Mouse (Mus musculus) CH12.LX (cell line): ENCODE results near the gene Hk1. TPM values are rescaled to one million over a fixed set of nuclear protein-coding genes. Genes with fewer than 3 reads are reported as not detected.

ENCODE experiments used
- DNase-seq: peaks from one replicate; pipeline ENCODE4 v3.0.0-alpha.2; 2013; ENCODE audit errors: extremely low read depth
- H3K27ac ChIP-seq: 2 replicates; pipeline ENCODE4 v1.5.1; 2012; ENCODE audit warnings: low read depth, mild to moderate bottlenecking, control low read depth, moderate library complexity; ENCODE audit not compliant: insufficient read depth
- H3K27me3 ChIP-seq: replicated peaks from 2 replicates; pipeline ENCODE3; 2012; ENCODE audit warnings: inconsistent platforms
- H3K36me3 ChIP-seq, 2 experiments: replicated peaks in 1 of 2; 2 replicates each; pipeline versions ENCODE3 to v1.6.1; 2012; ENCODE audit warnings: inconsistent platforms in 1 of 2, low read length in 1 of 2, mild to moderate bottlenecking in 1 of 2, mixed read lengths in 1 of 2, moderate library complexity in 1 of 2; ENCODE audit not compliant: control insufficient read depth in 1 of 2, insufficient read depth in 1 of 2
- H3K4me1 ChIP-seq, 2 experiments: 2 replicates each; pipeline ENCODE4 v1.6.1; 2012; ENCODE audit warnings: inconsistent platforms in 1 of 2, moderate library complexity in 1 of 2; ENCODE audit not compliant: insufficient read depth in 2 of 2, control insufficient read depth in 1 of 2
- H3K4me2 ChIP-seq: 2 replicates; pipeline ENCODE4 v1.6.1; 2012; ENCODE audit warnings: low read depth, mild to moderate bottlenecking, control low read depth; ENCODE audit not compliant: poor library complexity, insufficient read depth, severe bottlenecking
- H3K4me3 ChIP-seq, 3 experiments: fragments of 150-350 bp in 1 of 3; sonication (generic) in 1 of 3; replicated peaks in 1 of 3; 2 replicates each; pipeline versions ENCODE3 to v1.5.1; 2011 to 2012; ENCODE audit warnings: low read depth in 2 of 3, low read length in 2 of 3, mild to moderate bottlenecking in 2 of 3, moderate library complexity in 2 of 3, control low read depth in 1 of 3, improper control_type of control experiment in 1 of 3, inconsistent platforms in 1 of 3, mixed read lengths in 1 of 3; ENCODE audit not compliant: poor library complexity in 1 of 3
- H3K79me2 ChIP-seq: replicated peaks from 2 replicates; pipeline ENCODE4 v1.6.1; 2012; ENCODE audit warnings: mild to moderate bottlenecking, moderate library complexity; ENCODE audit not compliant: control insufficient read depth, poor library complexity, insufficient read depth, severe bottlenecking; ENCODE audit errors: extremely low read depth
- H3K9ac ChIP-seq: 2 replicates; pipeline ENCODE4 v1.6.1; 2012; ENCODE audit warnings: low read depth, mild to moderate bottlenecking, control low read depth, moderate library complexity; ENCODE audit not compliant: insufficient read depth
- H3K9me3 ChIP-seq: replicated peaks from 2 replicates; pipeline ENCODE3; 2012; ENCODE audit warnings: low read length, inconsistent platforms, mixed read lengths
- CTCF ChIP-seq, 2 experiments: IDR thresholded peaks in 1 of 2; conservative IDR thresholded peaks in 1 of 2; 2 replicates each; pipeline ENCODE4 v1.5.1; 2011 to 2012; ENCODE audit warnings: low read depth in 2 of 2, low read length in 2 of 2, improper control_type of control experiment in 1 of 2, inconsistent platforms in 1 of 2, mild to moderate bottlenecking in 1 of 2, moderate library complexity in 1 of 2
- E2F4 ChIP-seq: IDR thresholded peaks from 2 replicates; pipeline ENCODE4 v1.6.1; 2011; ENCODE audit warnings: low read depth, low read length, improper control_type of control experiment; ENCODE audit not compliant: insufficient replicate concordance
- ELF1 ChIP-seq: IDR thresholded peaks from 2 replicates; pipeline ENCODE4 v1.6.1; 2014; ENCODE audit warnings: low read depth, mild to moderate bottlenecking, inconsistent platforms, low read length, improper control_type of control experiment
- MAX ChIP-seq: IDR thresholded peaks from 2 replicates; pipeline ENCODE4 v1.6.1; 2011; ENCODE audit warnings: low read length, improper control_type of control experiment
- MXI1 ChIP-seq: IDR thresholded peaks from 2 replicates; pipeline ENCODE4 v1.6.1; 2011; ENCODE audit warnings: mild to moderate bottlenecking, low read depth, low read length, improper control_type of control experiment
- POLR2A ChIP-seq: IDR thresholded peaks from 2 replicates; pipeline ENCODE4 v1.6.1; 2011; ENCODE audit warnings: low read depth, mild to moderate bottlenecking, improper control_type of control experiment, low read length
- RAD21 ChIP-seq: IDR thresholded peaks from 2 replicates; pipeline ENCODE4 v1.6.1; 2011; ENCODE audit warnings: low read depth, mild to moderate bottlenecking, low read length, improper control_type of control experiment, moderate library complexity
- RCOR1 ChIP-seq: conservative IDR thresholded peaks from 2 replicates; pipeline ENCODE4 v1.6.1; 2012; ENCODE audit warnings: low read depth, mild to moderate bottlenecking, inconsistent platforms, low read length, improper control_type of control experiment
- SMC3 ChIP-seq: IDR thresholded peaks from 2 replicates; pipeline ENCODE4 v1.6.1; 2011; ENCODE audit warnings: low read depth, low read length, improper control_type of control experiment
- TCF12 ChIP-seq: IDR thresholded peaks from 2 replicates; pipeline ENCODE4 v1.6.1; 2014; ENCODE audit warnings: low read depth, mild to moderate bottlenecking, inconsistent platforms, low read length, improper control_type of control experiment
- UBTF ChIP-seq: IDR thresholded peaks from 2 replicates; pipeline ENCODE4 v1.6.1; 2012; ENCODE audit warnings: low read depth, mild to moderate bottlenecking, inconsistent platforms, low read length, improper control_type of control experiment, moderate library complexity
- USF2 ChIP-seq: conservative IDR thresholded peaks from 2 replicates; pipeline ENCODE4 v1.6.1; 2011; ENCODE audit warnings: low read depth, low read length, improper control_type of control experiment
- ZC3H11A ChIP-seq: IDR thresholded peaks from 2 replicates; pipeline ENCODE4 v1.6.1; 2012; ENCODE audit warnings: low read depth, mild to moderate bottlenecking, inconsistent platforms, low read length, improper control_type of control experiment
- ZKSCAN1 ChIP-seq: IDR thresholded peaks from 2 replicates; pipeline ENCODE4 v1.6.1; 2012; ENCODE audit warnings: low read depth, inconsistent platforms, low read length, improper control_type of control experiment, borderline replicate concordance
- ZNF384 ChIP-seq: IDR thresholded peaks from 2 replicates; pipeline ENCODE4 v1.6.1; 2012; ENCODE audit warnings: low read depth, low read length, improper control_type of control experiment, inconsistent platforms
- dilution Hi-C: fragments of 300-500 bp; cut with MboI; formaldehyde crosslinking; loops from 2 replicates; pipeline ENCODE4 v1.14.3; 2020; ENCODE audit warnings: low sequenced_read_pairs; ENCODE audit not compliant: extremely low pct_unique_long_range_greater_than_20kb, extremely low pct_ligation_motif_present
- in situ Hi-C: fragments of 300-500 bp; cut with MboI; formaldehyde crosslinking; loops from 3 replicates; pipeline ENCODE4 v1.14.3; 2019; ENCODE audit warnings: low sequenced_read_pairs, low pct_ligation_motif_present, low pct_unique_long_range_greater_than_20kb, mixed read lengths
- polyA plus RNA-seq: library from polyadenylated mRNA; unstranded; fragments of >175 nt; gene quantifications from 2 replicates; pipeline ENCODE4 v1.2.1, GENCODE M21; 2012; ENCODE audit warnings: low read depth; ENCODE audit not compliant: insufficient read length
- total RNA-seq, 2 experiments: library from RNA; depleted of rRNA; stranded (reverse); fragments of 300-350 nt in 1 of 2; fragments of >200 nt in 1 of 2; gene quantifications; 2 replicates each; pipeline ENCODE4 v1.2.3; 2012 to 2014

The Hk1 gene
- total and polyA plus RNA-seq, 3 experiments = 9.3 to 30.1 (median 23.4) TPM

DNA sequence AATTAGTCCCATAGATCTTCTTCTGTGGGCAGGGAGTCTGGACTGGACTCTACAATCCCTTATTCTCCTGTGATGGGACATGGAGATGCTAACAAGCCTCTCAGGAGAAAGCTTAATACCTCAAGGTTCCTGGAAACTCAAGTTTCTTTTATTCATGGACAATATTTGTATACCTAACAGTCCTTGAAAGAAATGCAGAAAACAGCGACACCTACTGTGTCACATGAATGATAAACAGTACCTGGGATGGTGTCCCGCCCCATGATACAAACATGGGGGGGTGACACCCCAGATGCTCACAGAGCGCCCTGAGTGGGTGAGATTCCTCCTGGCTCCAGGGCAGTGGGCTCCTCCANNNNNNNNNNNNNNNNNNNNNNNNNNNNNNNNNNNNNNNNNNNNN lies 3.3 kb upstream of the Hk1 start:
- in situ Hi-C loops = loop anchor here (5.0 to 25.0 kb wide), 2 partner anchors 111 to 546 kb away; no protein-coding TSS in a partner anchor
- H3K4me3 ChIP-seq = no peak overlapping the region
- DNase-seq = peak; percentile 9

DNA sequence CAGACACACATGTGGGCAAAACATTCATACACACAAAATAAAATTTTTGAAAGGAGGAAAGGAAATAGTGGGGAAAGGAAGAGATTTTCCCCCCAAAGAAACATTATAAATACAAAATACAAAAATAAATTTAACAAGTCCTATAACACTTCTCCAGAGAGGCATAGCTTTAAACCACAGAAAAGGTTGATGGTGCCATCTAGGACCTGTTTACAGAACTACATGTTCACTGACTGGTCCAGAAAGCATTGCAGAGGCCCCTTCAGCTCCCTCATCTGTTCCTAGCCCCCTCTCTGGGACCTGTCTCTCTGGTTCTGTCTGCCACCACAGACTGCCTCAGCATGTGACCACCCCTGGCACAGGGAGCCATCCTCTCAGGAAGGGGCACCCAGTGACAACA lies 1.2 kb upstream of the Hk1 start:
- dilution Hi-C loops (no loop called here), in situ Hi-C loops (loop anchor here (5.0 to 25.0 kb wide), 2 partner anchors 109 to 544 kb away; no protein-coding TSS in a partner anchor)
- TF ChIP-seq ZC3H11A (peak; percentile 21; the same call in 1 of the 2 replicates), UBTF (no peak), RAD21 (peak; percentile 78), MAX (no peak), CTCF (conservative IDR thresholded peaks at IDR 0.05 in 1 of 2, IDR thresholded peaks at IDR 0.05 in 1 of 2; ENCODE audit: low read depth in 2 of 2, low read length in 2 of 2) (peak in 1 of 2 experiments; percentile 72; a peak in 2 of 4 replicates), ZNF384 (no peak), ZKSCAN1 (no peak), POLR2A (no peak), SMC3 (peak; percentile 65)
- H3K4me3 ChIP-seq = no peak overlapping the region
- H3K4me1 ChIP-seq = no peaks in the 10 kb centered on the region
- H3K4me2 ChIP-seq = no peak overlapping the region
- H3K27me3 ChIP-seq = peaks cover 32% of the 10 kb centered on the region
- H3K79me2 ChIP-seq = no peaks in the 10 kb centered on the region
- H3K9ac ChIP-seq = no peak overlapping the region
- H3K9me3 ChIP-seq = peaks cover 6% of the 10 kb centered on the region
- peak; percentile 9 for DNase-seq
- H3K36me3 ChIP-seq = no peaks in the 10 kb centered on the region
- no peak overlapping the region for H3K27ac ChIP-seq

More for the DNA sequence above, 3.3 kb upstream of the Hk1 start:
- dilution Hi-C loops = no loop called here
- Histone ChIP-seq H3K79me2 (no peaks in the 10 kb centered on the region), H3K36me3 (no peaks in the 10 kb centered on the region), H3K9me3 (peaks cover 6% of the 10 kb centered on the region), H3K27ac (no peak overlapping the region), H3K9ac (no peak overlapping the region), H3K4me2 (no peak overlapping the region), H3K27me3 (peaks cover 43% of the 10 kb centered on the region), H3K4me1 (no peaks in the 10 kb centered on the region)
- peak; percentile 56 for TF ChIP-seq RAD21
- no peak for TF ChIP-seq E2F4
- TF ChIP-seq MXI1 = no peak
- TF ChIP-seq ELF1 = no peak
- peak in 1 of 2 experiments; percentile 49; a peak in 2 of 4 replicates for TF ChIP-seq CTCF (conservative IDR thresholded peaks at IDR 0.05 in 1 of 2, IDR thresholded peaks at IDR 0.05 in 1 of 2; ENCODE audit: low read depth in 2 of 2, low read length in 2 of 2)
- peak; percentile 45 for TF ChIP-seq SMC3
- TF ChIP-seq TCF12 = no peak
- TF ChIP-seq USF2 = no peak
- no peak for TF ChIP-seq RCOR1
